15 mouse cellular contexts compared by ENCODE assay signal in genomic region chr15:84850321-84850720, GRCm38 (mm10). TPM values are rescaled to one million over a fixed set of nuclear protein-coding genes. Genes with fewer than 3 reads are reported as not detected.
A peak's percentile ranks its signal among the peaks of the same experiment; 100 is the strongest.
DNase-seq lines count a peak whose midpoint lies in the region; ATAC-seq and TF ChIP-seq lines count a peak whose summit lies in the region.
"Had no signal": no experiment of that assay in that cellular context is flagged by ENCODE, and none has a peak within 500 bp of the region (broad histone marks: within the 10 kb centered on the region; RNA-seq: fewer than 3 reads in every experiment).

No protein-coding gene starts in this region.

- H3K27ac ChIP-seq in hindbrain, embryonic 14.5 days: no peak overlapping the region
- H3K27ac ChIP-seq in hindbrain, embryonic 10.5 days: no peak overlapping the region
- no peak overlapping the region for H3K27ac ChIP-seq in midbrain, postnatal 0 days (ENCODE audit: low read depth, low read length)
- no peak overlapping the region for H3K27ac ChIP-seq in midbrain, embryonic 11.5 days (ENCODE audit: low read depth, low read length)
- H3K27ac ChIP-seq: embryonic facial prominence, embryonic 10.5 days; heart, embryonic 15.5 days; lung, embryonic 15.5 days; midbrain, embryonic 10.5 days had no signal

- H3K36me3 ChIP-seq in hindbrain, embryonic 14.5 days (replicated peaks; ENCODE audit: control insufficient read depth, insufficient read depth): no peaks in the 10 kb centered on the region
- H3K36me3 ChIP-seq in hindbrain, embryonic 10.5 days: peaks cover 57% of the 10 kb centered on the region
- no peaks in the 10 kb centered on the region for H3K36me3 ChIP-seq in midbrain, postnatal 0 days (ENCODE audit: insufficient read depth, low read length)
- peaks cover 2% of the 10 kb centered on the region; the same call in 1 of the 2 replicates for H3K36me3 ChIP-seq in midbrain, embryonic 11.5 days (ENCODE audit: control insufficient read depth, insufficient read depth, low read length)
- H3K36me3 ChIP-seq: embryonic facial prominence, embryonic 10.5 days; G1E; heart, embryonic 15.5 days; lung, embryonic 15.5 days had no signal

- no peak overlapping the region for H3K9ac ChIP-seq in hindbrain, embryonic 14.5 days
- no peak overlapping the region for H3K9ac ChIP-seq in midbrain, postnatal 0 days (replicated peaks; ENCODE audit: low read length, poor library complexity, severe bottlenecking)
- no peak overlapping the region for H3K9ac ChIP-seq in midbrain, embryonic 11.5 days (ENCODE audit: low read length)
- H3K9ac ChIP-seq: heart, embryonic 15.5 days; hindbrain, embryonic 12.5 days; lung, embryonic 15.5 days had no signal

- no peak for ATAC-seq in hindbrain, embryonic 14.5 days (ENCODE audit: low FRiP score)
- no peak for ATAC-seq in midbrain, postnatal 0 days (ENCODE audit: low FRiP score)
- no peak for ATAC-seq in midbrain, embryonic 11.5 days (ENCODE audit: low FRiP score)

- H3K4me1 ChIP-seq in hindbrain, embryonic 14.5 days (replicated peaks; ENCODE audit: control insufficient read depth, insufficient read depth, low read length): peaks cover 45% of the 10 kb centered on the region
- H3K4me1 ChIP-seq in hindbrain, embryonic 10.5 days (replicated peaks): peaks cover 83% of the 10 kb centered on the region
- no peaks in the 10 kb centered on the region for H3K4me1 ChIP-seq in midbrain, postnatal 0 days (ENCODE audit: insufficient read depth, low read length)
- peaks cover 39% of the 10 kb centered on the region for H3K4me1 ChIP-seq in midbrain, embryonic 11.5 days (ENCODE audit: control insufficient read depth, insufficient read depth, low read length)

- TF ChIP-seq CTCF in midbrain, postnatal 0 days (IDR thresholded peaks at IDR 0.05): peak; percentile 10; the same call in 1 of the 2 replicates

- H3K4me2 ChIP-seq in hindbrain, embryonic 14.5 days (replicated peaks): peak overlapping the region; percentile 96
- H3K4me2 ChIP-seq in midbrain, postnatal 0 days (ENCODE audit: low read depth, low read length, poor library complexity, severe bottlenecking): no peak overlapping the region
- no peak overlapping the region for H3K4me2 ChIP-seq in midbrain, embryonic 11.5 days
- H3K4me2 ChIP-seq: heart, embryonic 15.5 days; lung, embryonic 15.5 days had no signal

- no peak for DNase-seq in hindbrain, embryonic 14.5 days (ENCODE audit: low spot score)
- no peak for DNase-seq in hindbrain, embryonic 10.5 days (ENCODE audit: low spot score)
- DNase-seq in midbrain, postnatal 0 days (ENCODE audit: low spot score): no peak
- no peak for DNase-seq in midbrain, embryonic 11.5 days (ENCODE audit: low spot score, missing footprints)
- DNase-seq in CD4-positive helper T cell, adult 2 months (ENCODE audit: low read depth, low spot score): peak; percentile 8
- peak; percentile 23 for DNase-seq in naive thymus-derived CD4-positive, alpha-beta T cell, adult 2 months (ENCODE audit: low read depth)
- DNase-seq in left cerebral cortex, postnatal 14 days (ENCODE audit: low spot score in 2 of 2): no peak
- DNase-seq: liver; thymus, adult 18-20 months had no signal

- intact Hi-C loops in left cerebral cortex, postnatal 14 days (cut with DNase I): no loop called here

- WGBS in hindbrain, embryonic 14.5 days: 100% methylated on average over 1 of the region's 1 CpGs
- 83% methylated on average over 1 of the region's 1 CpGs for WGBS in hindbrain, embryonic 10.5 days
- 96% methylated on average over 1 of the region's 1 CpGs for WGBS in midbrain, postnatal 0 days
- WGBS in midbrain, embryonic 11.5 days: 94% methylated on average over 1 of the region's 1 CpGs

- no peaks in the 10 kb centered on the region for H3K27me3 ChIP-seq in hindbrain, embryonic 14.5 days (ENCODE audit: control insufficient read depth, insufficient read depth, low read length)
- H3K27me3 ChIP-seq in hindbrain, embryonic 10.5 days (ENCODE audit: insufficient read depth, poor library complexity, severe bottlenecking): no peaks in the 10 kb centered on the region
- no peaks in the 10 kb centered on the region for H3K27me3 ChIP-seq in midbrain, postnatal 0 days (ENCODE audit: insufficient read depth, low read length)
- no peaks in the 10 kb centered on the region for H3K27me3 ChIP-seq in midbrain, embryonic 11.5 days (ENCODE audit: control insufficient read depth, insufficient read depth, low read length)
- H3K27me3 ChIP-seq: hindbrain, embryonic 12.5 days had no signal

- H3K9me3 ChIP-seq in hindbrain, embryonic 14.5 days (ENCODE audit: control insufficient read depth, low read length): no peaks in the 10 kb centered on the region
- H3K9me3 ChIP-seq in hindbrain, embryonic 10.5 days: no peaks in the 10 kb centered on the region
- no peaks in the 10 kb centered on the region for H3K9me3 ChIP-seq in midbrain, postnatal 0 days (ENCODE audit: low read length)
- H3K9me3 ChIP-seq in midbrain, embryonic 11.5 days (ENCODE audit: control insufficient read depth, low read length): no peaks in the 10 kb centered on the region
- H3K9me3 ChIP-seq: embryonic facial prominence, embryonic 10.5 days; heart, embryonic 15.5 days; hindbrain, embryonic 12.5 days; lung, embryonic 15.5 days; midbrain, embryonic 10.5 days had no signal

- H3K4me3 ChIP-seq in hindbrain, embryonic 14.5 days (replicated peaks; ENCODE audit: low read length): no peak overlapping the region
- H3K4me3 ChIP-seq in hindbrain, embryonic 10.5 days: no peak overlapping the region
- no peak overlapping the region for H3K4me3 ChIP-seq in midbrain, postnatal 0 days (ENCODE audit: low read depth, low read length)
- no peak overlapping the region for H3K4me3 ChIP-seq in midbrain, embryonic 11.5 days (ENCODE audit: low read depth, low read length)
- H3K4me3 ChIP-seq: embryonic facial prominence, embryonic 10.5 days; heart, embryonic 15.5 days; lung, embryonic 15.5 days had no signal

RNA-seq across cellular contexts. Expression of gene Phf21b, which starts 5.5 kb away (rescaled TPM):
- 5.8 and 8.8 TPM in 2 replicates for polyA plus RNA-seq in hindbrain, embryonic 14.5 days (2014; fragmentation: Nextera tagmentation; extraction: Ambion mirVana)
- polyA plus RNA-seq in hindbrain, embryonic 10.5 days (2016; fragmentation: Nextera tagmentation; extraction: Ambion mirVana): 10.7 and 30.8 TPM in 2 replicates
- total RNA-seq in midbrain, postnatal 0 days (2014; rRNA removed): 11.7 and 14.2 TPM in 2 replicates
- 1.1 and 1.4 TPM in 2 replicates for polyA plus RNA-seq in midbrain, postnatal 0 days (2015; fragmentation: Nextera tagmentation; extraction: Ambion mirVana)
- 26.4 and 26.8 TPM in 2 replicates for polyA plus RNA-seq in midbrain, embryonic 11.5 days (2014; fragmentation: Nextera tagmentation; extraction: Ambion mirVana)
- total RNA-seq in left cerebral cortex, postnatal 14 days (2021): 10 to 100 TPM; 15.3 to 16.1 TPM
- polyA plus RNA-seq: G1E had no signal

Comparison
In these comparisons a context has a peak if more than half of its experiments do, and no peak if none do; other contexts are left out.
1. DNase-seq: peak in CD4-positive helper T cell, adult 2 months (single experiment) and naive thymus-derived CD4-positive, alpha-beta T cell, adult 2 months (single experiment); none in hindbrain, embryonic 14.5 days (single experiment), hindbrain, embryonic 10.5 days (single experiment), midbrain, postnatal 0 days (single experiment), midbrain, embryonic 11.5 days (single experiment) and left cerebral cortex, postnatal 14 days (0 of 2).